ENCODE assay signal across 9 mouse cellular contexts in genomic region chr11:112781994-112782356, GRCm38 (mm10). TPM values are rescaled to one million over a fixed set of nuclear protein-coding genes. Genes with fewer than 3 reads are reported as not detected.
A peak's percentile ranks its signal among the peaks of the same experiment; 100 is the strongest.
DNase-seq lines count a peak whose midpoint lies in the region; ATAC-seq and TF ChIP-seq lines count a peak whose summit lies in the region.
"Had no signal": no experiment of that assay in that cellular context is flagged by ENCODE, and none has a peak within 500 bp of the region (broad histone marks: within the 10 kb centered on the region; RNA-seq: fewer than 3 reads in every experiment).

Gene Sox9, plus strand, starts transcription at chr11:112782224.

- peak; percentile 55; the same call in 1 of the 2 replicates for TF ChIP-seq POLR2A in cerebellum, adult 2 months (IDR thresholded peaks at IDR 0.05; ENCODE audit: borderline replicate concordance, insufficient read depth, low read length)

- H3K4me3 ChIP-seq in cerebellum, adult 2 months (replicated peaks; ENCODE audit: insufficient read depth, low read depth, low read length): peak within 1 kb of the TSS; percentile 33
- H3K4me3 ChIP-seq in forebrain, postnatal 0 days (ENCODE audit: low read depth, low read length): peak within 1 kb of the TSS; percentile 57
- H3K4me3 ChIP-seq in layer of hippocampus, adult 2 months: peak within 1 kb of the TSS; percentile 66

- peaks cover 12% of the 10 kb centered on the region; the same call in 1 of the 2 replicates for H3K27me3 ChIP-seq in cerebellum, adult 2 months (ENCODE audit: control insufficient read depth, insufficient read depth, low read length)
- H3K27me3 ChIP-seq in forebrain, postnatal 0 days (ENCODE audit: insufficient read depth, low read length): no peaks in the 10 kb centered on the region; the same call in none of the 2 replicates

- intact Hi-C loops in heart, postnatal 36 days (cut with DNase I): loop anchor here (2.0 kb wide), 4 partner anchors 69 to 1245 kb away; no protein-coding TSS in a partner anchor

- no peaks in the 10 kb centered on the region for H3K36me3 ChIP-seq in forebrain, postnatal 0 days (ENCODE audit: insufficient read depth)

- peak within 1 kb of the TSS; percentile 94 for H3K4me2 ChIP-seq in forebrain, postnatal 0 days (ENCODE audit: low read depth)

- peaks cover 3% of the 10 kb centered on the region; the same call in 1 of the 2 replicates for H3K4me1 ChIP-seq in cerebellum, adult 2 months (ENCODE audit: control insufficient read depth, insufficient read depth, low read length)
- H3K4me1 ChIP-seq in forebrain, postnatal 0 days (ENCODE audit: insufficient read depth): no peaks in the 10 kb centered on the region; the same call in 1 of the 2 replicates

- peak; percentile 97 for DNase-seq in NIH3T3 (ENCODE audit: low read depth)
- peak; percentile 46 to 62 for DNase-seq in cerebellum, adult 2 months
- DNase-seq in forebrain, postnatal 0 days: peak; percentile 95
- peak; percentile 76 to 80 for DNase-seq in heart, postnatal 36 days
- DNase-seq in layer of hippocampus, adult 2 months (ENCODE audit: low spot score in 2 of 2): peak; percentile 75 to 91
- peak; percentile 54 to 65 for DNase-seq in lung, adult 18-20 months
- peak; percentile 99 for DNase-seq in retina, postnatal 1 day

- ATAC-seq in forebrain, postnatal 0 days: peak; percentile 93
- no peak for ATAC-seq in monocyte, adult 5-6 weeks (replicated peaks; ENCODE audit: insufficient number of reproducible peaks, low FRiP score, low TSS enrichment, poor library complexity, severe bottlenecking)

- H3K9me3 ChIP-seq in forebrain, postnatal 0 days (ENCODE audit: low read length): no peaks in the 10 kb centered on the region

- no peak for TF ChIP-seq CTCF in cerebellum, adult 2 months (IDR thresholded peaks at IDR 0.05; ENCODE audit: borderline replicate concordance, insufficient read depth, low read depth, low read length)
- TF ChIP-seq CTCF in forebrain, postnatal 0 days (IDR thresholded peaks at IDR 0.05; ENCODE audit: low read depth): no peak
- TF ChIP-seq CTCF in layer of hippocampus, adult 2 months (conservative IDR thresholded peaks at IDR 0.05): no peak

- under 1% methylated on average over 15 of the region's 15 CpGs for WGBS in cerebellum, adult 2 months
- WGBS in forebrain, postnatal 0 days: under 1% methylated on average over 15 of the region's 15 CpGs

- peak within 1 kb of the TSS; percentile 55 for H3K9ac ChIP-seq in forebrain, postnatal 0 days

- H3K27ac ChIP-seq in cerebellum, adult 2 months (ENCODE audit: insufficient read depth, low read length): no peak within 1 kb of the TSS
- H3K27ac ChIP-seq in forebrain, postnatal 0 days (ENCODE audit: low read depth, low read length): peak within 1 kb of the TSS; percentile 77
- peak within 1 kb of the TSS; percentile 88 for H3K27ac ChIP-seq in layer of hippocampus, adult 2 months
- H3K27ac ChIP-seq: macrophage had no signal

RNA-seq across cellular contexts. Expression of gene Sox9, which starts in this region (rescaled TPM):
- 20.2 and 20.8 TPM in 2 replicates for polyA plus RNA-seq in cerebellum, adult 2 months (2012; rRNA removed)
- total RNA-seq in forebrain, postnatal 0 days (2014; rRNA removed): 5.8 and 6.1 TPM in 2 replicates
- polyA plus RNA-seq in forebrain, postnatal 0 days (2015; fragmentation: Nextera tagmentation; extraction: Ambion mirVana): 29.8 and 46.6 TPM in 2 replicates
- total RNA-seq in heart, postnatal 36 days (2021): 1 to 10 TPM; 1.8 to 2.6 TPM
- total RNA-seq in layer of hippocampus, adult 2 months (2021): 10 to 100 TPM; 27.7 to 31.5 TPM
- total RNA-seq in monocyte, adult 5-6 weeks (2017): not detected in 3 replicates
- polyA plus RNA-seq: macrophage had no signal
